Mouse (Mus musculus) lung, adult 2 months (tissue): ENCODE results near the gene Krt18.

Experiments
- CTCF ChIP-seq: fragments of 200-500 bp; IDR thresholded peaks from 2 replicates; pipeline ENCODE4 v1.5.1; 2011; ENCODE audit warnings: mild to moderate bottlenecking, low read length, control low read depth; ENCODE audit not compliant: insufficient read depth
- POLR2A ChIP-seq: fragments of 200-500 bp; IDR thresholded peaks from 2 replicates; pipeline ENCODE4 v1.6.1; 2011; ENCODE audit warnings: low read depth, mild to moderate bottlenecking, control low read depth, low read length, borderline replicate concordance; ENCODE audit errors: extremely low read depth

- no peak for TF ChIP-seq CTCF
- no peak for TF ChIP-seq POLR2A
Measured at GRCm38 (mm10) chr15:102044745-102045144, 16.8 kb downstream of the Krt18 start.
